Mouse (Mus musculus) heart, adult 2 months (tissue): Measurements from ENCODE around the gene Gng3. TPM values are rescaled to one million over a fixed set of nuclear protein-coding genes. Genes with fewer than 3 reads are reported as not detected.

Source experiments
- DNase-seq, 2 experiments: peaks; one replicate each; pipeline ENCODE4 v3.0.0; 2021
- H3K27ac ChIP-seq: fragments of 200-600 bp; 2 replicates; pipeline ENCODE4 v1.8.1; 2022
- H3K27me3 ChIP-seq: fragments of 200-500 bp; 2 replicates; pipeline ENCODE4 v1.6.1; 2012; ENCODE audit warnings: mild to moderate bottlenecking, low read length, inconsistent platforms, mixed read lengths; ENCODE audit not compliant: control insufficient read depth, insufficient read depth
- H3K36me3 ChIP-seq: fragments of 200-500 bp; 2 replicates; pipeline ENCODE4 v1.6.1; 2012; ENCODE audit warnings: low read length, inconsistent platforms; ENCODE audit not compliant: control insufficient read depth, insufficient read depth
- H3K4me1 ChIP-seq: fragments of 200-500 bp; 2 replicates; pipeline ENCODE4 v1.6.1; 2011; ENCODE audit warnings: low read length; ENCODE audit not compliant: control insufficient read depth, insufficient read depth
- H3K4me3 ChIP-seq: fragments of 200-600 bp; 2 replicates; pipeline ENCODE4 v1.8.1; 2022
- H3K79me2 ChIP-seq: fragments of 200-500 bp; replicated peaks from 2 replicates; pipeline ENCODE4 v1.6.1; 2012; ENCODE audit warnings: mild to moderate bottlenecking, inconsistent platforms, low read length, moderate library complexity, mixed read lengths; ENCODE audit not compliant: control insufficient read depth, insufficient read depth
- H3K9ac ChIP-seq: fragments of 200-500 bp; 2 replicates; pipeline ENCODE4 v1.6.1; 2012; ENCODE audit warnings: low read depth, mild to moderate bottlenecking, control low read depth, inconsistent platforms, low read length, mixed read lengths
- CTCF ChIP-seq: fragments of 200-600 bp; IDR thresholded peaks from 2 replicates; pipeline ENCODE4 v1.8.1; 2022; ENCODE audit warnings: antibody characterized with exemption, mild to moderate bottlenecking, moderate library complexity
- EP300 ChIP-seq: fragments of 200-500 bp; IDR thresholded peaks from 2 replicates; pipeline ENCODE4 v1.6.1; 2011; ENCODE audit warnings: low read depth, low read length, control low read depth; ENCODE audit not compliant: insufficient read depth
- POLR2A ChIP-seq: fragments of 200-500 bp; IDR thresholded peaks from 2 replicates; pipeline ENCODE4 v1.6.1; 2011; ENCODE audit warnings: mild to moderate bottlenecking, low read depth, low read length, control low read depth; ENCODE audit not compliant: insufficient read depth
- WGBS: fragments of 180-500 bp; shearing (Covaris S2); methylation state at CpG from one replicate; pipeline ENCODE4 v1.1.7; 2018; 5-methylcytosine and 5-hydroxymethylcytosine counted together
- intact Hi-C: fragments of 180-260 bp; cut with DNase I; formaldehyde crosslinking; loops from one replicate; pipeline ENCODE4 v1.15.1; 2025
- long read RNA-seq: library from polyadenylated mRNA; stranded (forward); transcript quantifications from one replicate; pipeline ENCODE4 v2.0.0, GENCODE M21; 2021
- polyA plus RNA-seq: library from polyadenylated mRNA; depleted of rRNA; stranded (reverse); fragments of >200 nt; gene quantifications from 2 replicates; pipeline ENCODE4 v1.2.3, GENCODE M21; 2012; rRNA removed
- total RNA-seq, 2 experiments: library from RNA; stranded (reverse); gene quantifications; 2 replicates each; pipeline ENCODE4 v1.2.3; 2021

Gng3 gene
- total RNA-seq (not detected), polyA plus RNA-seq (0.23 and 0.35 TPM in 2 replicates)
- long read RNA-seq: 0 reads

DNA sequence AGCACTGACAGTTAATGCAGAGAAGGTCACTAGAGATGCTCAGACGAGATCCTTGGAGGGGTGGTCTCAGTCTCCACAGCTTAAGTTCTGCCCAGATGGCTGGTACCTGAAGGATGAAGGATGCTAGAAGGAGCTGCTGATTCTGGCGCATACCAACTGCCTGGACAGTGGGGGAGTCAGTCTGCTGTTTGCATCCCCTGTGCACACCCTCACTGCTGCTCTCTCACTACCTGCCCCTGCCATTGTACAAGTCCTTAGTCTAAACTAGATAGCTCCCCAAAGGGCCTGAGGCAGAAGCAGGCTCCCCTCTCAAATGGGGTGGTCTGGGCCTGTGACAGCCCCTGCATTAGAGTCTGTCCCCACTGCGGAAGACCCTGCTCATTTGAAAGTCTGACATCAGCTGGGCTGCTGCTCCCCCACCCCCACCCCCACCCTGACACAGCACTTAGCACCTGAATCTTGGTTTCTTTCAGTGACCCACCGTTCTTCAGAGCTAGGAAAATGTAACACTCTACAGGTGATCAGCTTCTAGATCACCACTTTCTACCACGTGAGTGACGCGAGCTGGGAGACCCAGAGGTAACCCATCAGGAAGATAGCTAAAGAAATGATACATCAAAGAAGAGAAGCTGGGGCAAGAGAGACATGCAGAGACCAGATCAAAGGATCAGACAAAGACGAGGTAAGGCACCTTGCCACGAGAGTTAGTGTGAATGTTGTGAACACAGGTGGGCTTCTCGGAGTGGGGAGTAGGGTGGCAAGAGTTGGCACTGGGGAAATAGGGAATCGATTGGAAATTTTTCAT, at the start of gene Gng3:
Gene Gng3, minus strand, starts transcription at position 92 of the 805 bp plus-strand sequence.
- peak within 1 kb of the TSS; percentile 83 for H3K27ac ChIP-seq
- no peak for TF ChIP-seq POLR2A
- TF ChIP-seq CTCF: no peak
- no peak for TF ChIP-seq EP300
- no peak for DNase-seq
- peak within 1 kb of the TSS; percentile 61 for H3K4me3 ChIP-seq
- peaks cover 5% of the 10 kb centered on the region; the same call in 1 of the 2 replicates for H3K4me1 ChIP-seq
- intact Hi-C loops: no loop called here
- no peaks in the 10 kb centered on the region for H3K36me3 ChIP-seq
- H3K27me3 ChIP-seq: no peaks in the 10 kb centered on the region
- H3K79me2 ChIP-seq: no peaks in the 10 kb centered on the region
- WGBS: 87% methylated on average over 11 of the region's 11 CpGs
- H3K9ac ChIP-seq: peak within 1 kb of the TSS; percentile 18

DNA sequence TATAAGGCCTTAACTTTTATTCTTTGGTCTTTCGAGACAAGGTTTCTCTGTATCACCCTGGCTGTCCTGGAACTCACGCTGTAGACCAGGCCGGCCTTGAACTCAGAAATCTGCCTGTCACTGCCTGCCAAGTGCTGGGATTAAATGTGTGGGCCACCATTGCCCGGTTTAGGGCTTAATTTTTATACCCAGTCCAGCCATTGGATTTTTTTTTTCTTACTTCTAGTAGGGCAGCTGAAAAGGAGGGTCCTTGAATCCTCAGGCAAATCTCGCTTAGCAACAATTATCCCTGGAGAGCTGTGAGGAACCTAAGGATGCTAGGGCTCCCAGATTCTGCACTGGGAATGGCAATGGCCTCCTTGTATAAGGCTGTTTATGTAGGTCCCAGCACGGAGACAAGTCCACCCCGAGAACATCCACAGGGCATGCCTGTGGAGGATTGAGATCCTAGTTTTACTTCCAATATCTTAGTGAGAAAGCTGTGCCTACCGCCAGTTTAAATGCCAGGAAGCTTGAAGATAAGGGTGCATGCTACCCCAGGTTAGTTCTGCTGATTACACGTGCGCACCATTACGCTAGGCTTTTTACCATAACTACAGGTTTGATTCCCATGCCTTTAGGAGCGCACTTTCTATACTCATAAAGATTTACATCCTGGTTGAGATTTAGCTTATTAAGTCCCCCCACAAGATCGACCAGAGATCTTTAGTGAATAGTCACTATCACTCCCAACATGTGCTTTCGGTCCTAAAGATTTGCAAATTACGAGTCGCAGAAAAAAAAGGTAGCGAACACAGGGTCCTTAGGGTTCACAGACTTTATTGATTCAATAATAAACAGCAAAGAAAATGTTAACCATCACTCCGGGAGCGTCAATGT, 48.8 kb upstream of the Gng3 start:
- Histone ChIP-seq H3K27me3 (no peaks in the 10 kb centered on the region), H3K4me1 (peaks cover 3% of the 10 kb centered on the region; the same call in 1 of the 2 replicates), H3K27ac (peak overlapping the region; percentile 85), H3K9ac (peak overlapping the region; percentile 79), H3K4me3 (peak overlapping the region; percentile 73), H3K79me2 (no peaks in the 10 kb centered on the region; the same call in 1 of the 2 replicates), H3K36me3 (no peaks in the 10 kb centered on the region; the same call in 1 of the 2 replicates)
- intact Hi-C loops: loop anchor here (2.0 kb wide), 1 partner anchor 17 kb away; the partner anchor contains the start of gene Ubxn1
- 25% methylated on average over 19 of the region's 19 CpGs for WGBS
- no peak for DNase-seq
- no peak for TF ChIP-seq POLR2A
- TF ChIP-seq CTCF: no peak
- TF ChIP-seq EP300: no peak

DNA sequence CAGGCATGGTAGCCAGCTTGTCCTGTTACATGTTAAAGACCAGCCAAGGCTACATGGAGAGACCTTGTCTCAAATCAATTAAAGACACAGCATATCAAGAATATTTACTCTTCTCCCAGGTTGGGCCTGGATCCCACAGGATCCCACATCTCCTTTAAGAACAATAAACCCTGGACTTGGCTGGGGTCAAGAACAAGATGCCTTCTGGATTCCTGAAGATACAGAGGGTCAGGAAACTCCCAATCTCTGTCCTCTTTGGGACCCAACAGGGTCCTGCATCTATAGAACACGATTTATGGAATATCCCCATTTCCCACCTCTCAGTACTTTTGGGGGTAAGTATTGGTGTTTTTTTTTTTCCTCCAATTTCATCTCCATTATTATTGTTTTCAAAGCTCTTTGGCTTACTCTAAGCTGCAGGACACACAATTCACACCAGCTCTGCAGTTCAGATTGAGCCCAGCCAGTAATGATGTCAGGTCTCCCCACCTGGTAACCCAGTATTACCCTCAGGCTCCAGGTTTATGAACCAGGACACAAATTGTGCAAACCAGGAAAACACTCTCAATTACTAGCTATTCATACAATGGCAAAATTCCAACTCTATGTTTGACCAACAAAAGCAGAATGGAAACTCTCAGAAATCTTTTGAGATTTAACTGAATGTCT, 48.1 kb upstream of the Gng3 start:
- 29% methylated on average over 1 of the region's 1 CpGs for WGBS
- Histone ChIP-seq H3K9ac (no peak overlapping the region), H3K4me3 (no peak overlapping the region), H3K36me3 (no peaks in the 10 kb centered on the region; the same call in 1 of the 2 replicates), H3K27ac (no peak overlapping the region), H3K27me3 (no peaks in the 10 kb centered on the region), H3K4me1 (peaks cover 3% of the 10 kb centered on the region; the same call in 1 of the 2 replicates), H3K79me2 (no peaks in the 10 kb centered on the region; the same call in 1 of the 2 replicates)
- TF ChIP-seq CTCF (no peak), POLR2A (no peak), EP300 (no peak)
- no peak for DNase-seq
- intact Hi-C loops: no loop called here

GRCm38 (mm10) chr19:8883616-8884015, 44.6 kb upstream of the Gng3 start, which contains the start of the genes Lbhd1 and Gm49403:
Gene Lbhd1, plus strand, starts transcription at chr19:8883732.
Gene Gm49403, plus strand, starts transcription at chr19:8883930.
- intact Hi-C loops: no loop called here
- Histone ChIP-seq H3K4me3 (no peak within 1 kb of the TSS), H3K79me2 (no peaks in the 10 kb centered on the region; the same call in 1 of the 2 replicates), H3K36me3 (peaks cover 6% of the 10 kb centered on the region), H3K27ac (no peak within 1 kb of the TSS), H3K4me1 (peaks cover 7% of the 10 kb centered on the region), H3K9ac (no peak within 1 kb of the TSS), H3K27me3 (no peaks in the 10 kb centered on the region)
- WGBS: 57% methylated on average over 3 of the region's 3 CpGs
- DNase-seq: no peak
- TF ChIP-seq POLR2A (no peak), EP300 (no peak), CTCF (no peak)

DNA sequence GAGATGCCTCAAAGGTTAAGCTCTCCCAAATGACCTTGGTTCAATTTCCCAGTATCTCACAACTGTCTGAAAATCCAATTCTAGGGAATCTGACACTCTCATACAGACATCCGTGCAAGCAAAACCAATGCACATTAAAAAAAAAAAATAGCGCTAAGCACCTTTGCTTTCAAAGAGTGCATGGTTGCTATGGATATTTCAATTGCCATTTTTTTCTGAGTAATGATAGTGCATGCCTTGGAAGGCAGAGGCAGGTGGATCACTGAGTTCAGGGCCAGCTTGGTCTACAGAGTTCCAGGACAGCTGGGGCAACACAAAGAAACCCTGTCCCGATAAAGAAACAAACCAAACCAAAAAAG, 42.0 kb upstream of the Gng3 start:
- Histone ChIP-seq H3K79me2 (no peaks in the 10 kb centered on the region), H3K4me1 (peaks cover 4% of the 10 kb centered on the region), H3K36me3 (peaks cover 6% of the 10 kb centered on the region), H3K27me3 (no peaks in the 10 kb centered on the region), H3K9ac (no peak overlapping the region), H3K4me3 (peak overlapping the region; percentile 78), H3K27ac (peak overlapping the region; percentile 85)
- intact Hi-C loops: no loop called here
- 3% methylated on average over 3 of the region's 3 CpGs for WGBS
- no peak for DNase-seq
- no peak for TF ChIP-seq POLR2A
- TF ChIP-seq CTCF: no peak
- TF ChIP-seq EP300: no peak
